Mouse (Mus musculus): ENCODE data around the gene Ggt6.

Ggt6 gene

GRCm38 (mm10) chr11:72440965-72441664, 5.8 kb downstream of the Ggt6 start, which contains the start of gene Mybbp1a:
TSS of gene Mybbp1a (plus strand) at chr11:72441355.
- peak; percentile 98 for DNase-seq

- peak; percentile 64 for DNase-seq
Measured at GRCm38 (mm10) chr11:72446311-72447105, 11.2 kb downstream of the Ggt6 start.

- DNase-seq: no peak
Measured at GRCm38 (mm10) chr11:72447475-72447874, 12.1 kb downstream of the Ggt6 start.

GRCm38 (mm10) chr11:72452140-72452665, 16.9 kb downstream of the Ggt6 start:
- no peak for DNase-seq

GRCm38 (mm10) chr11:72453105-72453953, 18.0 kb downstream of the Ggt6 start:
- no peak for DNase-seq

- peak; percentile 44 for DNase-seq
Measured at GRCm38 (mm10) chr11:72455694-72456093, 20.4 kb downstream of the Ggt6 start.

GRCm38 (mm10) chr11:72457995-72458496, 22.7 kb downstream of the Ggt6 start:
- no peak for DNase-seq

- DNase-seq: no peak
Measured at GRCm38 (mm10) chr11:72458502-72458901, 23.2 kb downstream of the Ggt6 start.

GRCm38 (mm10) chr11:72461500-72461981, 26.2 kb downstream of the Ggt6 start:
- no peak for DNase-seq

GRCm38 (mm10) chr11:72464821-72465220, 29.5 kb downstream of the Ggt6 start:
- peak; percentile 87 for DNase-seq

GRCm38 (mm10) chr11:72465978-72466693, 30.8 kb downstream of the Ggt6 start:
- DNase-seq: peak; percentile 56

- no peak for DNase-seq
Measured at GRCm38 (mm10) chr11:72466694-72467507, 31.6 kb downstream of the Ggt6 start.

GRCm38 (mm10) chr11:72468525-72468924, 33.2 kb downstream of the Ggt6 start:
- no peak for DNase-seq

- peak; percentile 76 for DNase-seq
Measured at GRCm38 (mm10) chr11:72469217-72469616, 33.9 kb downstream of the Ggt6 start.

GRCm38 (mm10) chr11:72470004-72470403, 34.7 kb downstream of the Ggt6 start:
- DNase-seq: no peak

GRCm38 (mm10) chr11:72471381-72471780, 36.1 kb downstream of the Ggt6 start:
- DNase-seq: no peak

GRCm38 (mm10) chr11:72473540-72473939, 38.2 kb downstream of the Ggt6 start:
- DNase-seq: no peak

GRCm38 (mm10) chr11:72474926-72475325, 39.6 kb downstream of the Ggt6 start:
- no peak for DNase-seq

GRCm38 (mm10) chr11:72475408-72475807, 40.1 kb downstream of the Ggt6 start:
- no peak for DNase-seq

GRCm38 (mm10) chr11:72476074-72476625, 40.8 kb downstream of the Ggt6 start:
- DNase-seq: no peak

GRCm38 (mm10) chr11:72477182-72477581, 41.9 kb downstream of the Ggt6 start:
- no peak for DNase-seq
